Comparison of ENCODE assay signal across 17 mouse cellular contexts in genomic region chr8:122225446-122225845, GRCm38 (mm10). TPM values are rescaled to one million over a fixed set of nuclear protein-coding genes. Genes with fewer than 3 reads are reported as not detected.
DNase-seq lines count a peak whose midpoint lies in the region; TF ChIP-seq lines count a peak whose summit lies in the region.
"Had no signal": no experiment of that assay in that cellular context is flagged by ENCODE, and none has a peak within 500 bp of the region (broad histone marks: within the 10 kb centered on the region; RNA-seq: fewer than 3 reads in every experiment).

No protein-coding gene starts in this region.

- H3K9ac ChIP-seq in heart, adult 2 months (ENCODE audit: low read depth, low read length) = no peak overlapping the region
- H3K9ac ChIP-seq: forebrain, postnatal 0 days; heart, embryonic 15.5 days; hindbrain, embryonic 15.5 days; liver, embryonic 14.5 days had no signal

- intact Hi-C loops in heart, adult 2 months (cut with DNase I) = no loop called here

- peak; percentile 47 for TF ChIP-seq CTCF in heart, adult 2 months (IDR thresholded peaks at IDR 0.05)
- TF ChIP-seq CTCF in C2C12 (IDR thresholded peaks at IDR 0.05; ENCODE audit: control insufficient read depth, insufficient read depth, insufficient read length) = peak; percentile 62

- no peaks in the 10 kb centered on the region; the same call in 1 of the 2 replicates for H3K4me1 ChIP-seq in heart, adult 2 months (ENCODE audit: control insufficient read depth, insufficient read depth, low read length)

- H3K36me3 ChIP-seq in heart, adult 2 months (ENCODE audit: control insufficient read depth, insufficient read depth, low read length) = no peaks in the 10 kb centered on the region
- H3K36me3 ChIP-seq in C2C12 (ENCODE audit: control insufficient read depth, insufficient read depth) = no peaks in the 10 kb centered on the region
- H3K36me3 ChIP-seq: heart, embryonic 15.5 days; hindbrain, embryonic 15.5 days had no signal

- TF ChIP-seq POLR2A in heart, adult 2 months (IDR thresholded peaks at IDR 0.05; ENCODE audit: insufficient read depth, low read depth, low read length) = no peak

- H3ac ChIP-seq in C2C12 (ENCODE audit: control insufficient read depth, insufficient read length, low read depth) = no peak overlapping the region

- H3K79me3 ChIP-seq in C2C12 (ENCODE audit: low read depth) = no peaks in the 10 kb centered on the region

- H3K27me3 ChIP-seq in heart, adult 2 months (ENCODE audit: control insufficient read depth, insufficient read depth, low read length) = no peaks in the 10 kb centered on the region
- H3K27me3 ChIP-seq in C2C12 (ENCODE audit: control insufficient read depth, insufficient read depth, insufficient read length) = no peaks in the 10 kb centered on the region

- H3K27ac ChIP-seq in heart, adult 2 months = no peak overlapping the region
- H3K27ac ChIP-seq: heart, embryonic 15.5 days; liver, embryonic 14.5 days had no signal

- no peak for TF ChIP-seq EP300 in heart, adult 2 months (IDR thresholded peaks at IDR 0.05; ENCODE audit: insufficient read depth, low read depth, low read length)

- H3K79me2 ChIP-seq in heart, adult 2 months (replicated peaks; ENCODE audit: control insufficient read depth, insufficient read depth, low read length) = no peaks in the 10 kb centered on the region
- no peaks in the 10 kb centered on the region for H3K79me2 ChIP-seq in C2C12 (ENCODE audit: control insufficient read depth, insufficient read depth)

- H3K4me3 ChIP-seq in heart, adult 2 months = no peak overlapping the region
- no peak overlapping the region for H3K4me3 ChIP-seq in C2C12 (ENCODE audit: insufficient read depth, poor library complexity, severe bottlenecking)
- H3K4me3 ChIP-seq: erythroblast, embryonic 14.5 days; heart, embryonic 15.5 days; hindbrain, embryonic 15.5 days had no signal

- no peak for DNase-seq in heart, adult 2 months
- DNase-seq in heart, adult 18-20 months = no peak
- DNase-seq in kidney, postnatal 4 days = peak; percentile 40 to 57
- DNase-seq in kidney, adult 8-10 months = no peak
- peak; percentile 91 for DNase-seq in fibroblast of lung, adult 2 months (ENCODE audit: low read depth)
- DNase-seq in cerebellum, postnatal 25 days = no peak
- no peak for DNase-seq in frontal cortex, postnatal 14 days (ENCODE audit: low spot score in 2 of 2)
- DNase-seq: cerebellum, adult 11 months; forebrain, postnatal 0 days; gastrocnemius, postnatal 14 days; spleen, adult 18-20 months; thymus, postnatal 4 days had no signal

- 48% methylated on average over 10 of the region's 10 CpGs for WGBS in heart, adult 2 months

TF ChIP-seq in C2C12, 6 proteins besides CTCF, POLR2A, EP300 and RAD21:
- TF ChIP-seq MYOD1 (IDR thresholded peaks at IDR 0.05; ENCODE audit: control insufficient read depth, insufficient read length, low read depth) (no peak), USF1 (IDR thresholded peaks at IDR 0.05; ENCODE audit: low read depth) (no peak), MYOG (IDR thresholded peaks at IDR 0.05; ENCODE audit: control insufficient read depth, extremely low read depth, insufficient read length) (no peak), MAX (IDR thresholded peaks at IDR 0.05) (peak; percentile 51), CEBPB (IDR thresholded peaks at IDR 0.05; ENCODE audit: low read depth) (no peak)

RNA-seq across cellular contexts. Expression of gene Zfpm1, which starts 56.5 kb away (rescaled TPM):
- 10 to 100 TPM; 21.2 to 24.6 TPM for total RNA-seq in heart, adult 2 months (2021)
- 20.0 and 20.9 TPM in 2 replicates for polyA plus RNA-seq in heart, adult 2 months (2012; rRNA removed)
- 10 to 100 TPM; 18.4 to 23.0 TPM for total RNA-seq in heart, adult 18-20 months (2021)
- 20.7 TPM for polyA plus RNA-seq in C2C12 (2012; fragmentation: generic; extraction: Trizol)

Comparison
In these comparisons a context has a peak if more than half of its experiments do, and no peak if none do; other contexts are left out.
1. DNase-seq: peak in kidney, postnatal 4 days (2 of 2) and fibroblast of lung, adult 2 months (single experiment); none in heart, adult 2 months (0 of 2), heart, adult 18-20 months (0 of 2), kidney, adult 8-10 months (0 of 2), cerebellum, postnatal 25 days (0 of 2) and frontal cortex, postnatal 14 days (0 of 2).